Mouse (Mus musculus) heart, embryonic 15.5 days (tissue): ENCODE data around the gene Raly. TPM values are rescaled to one million over a fixed set of nuclear protein-coding genes. Genes with fewer than 3 reads are reported as not detected.
"Not testable (repeated sequence)": the region's sequence is repeated elsewhere in the genome, so short reads cannot be mapped to it uniquely, and the experiment has no call there.

ENCODE experiments used
- ATAC-seq: fragments of 200-750 bp; cut with Nextera tagmentation; replicated peaks from 2 replicates; pipeline ENCODE4 v1.8.0; 2017; ENCODE audit warnings: low read depth, moderate TSS enrichment; ENCODE audit not compliant: insufficient number of reproducible peaks, insufficient read depth, low FRiP score
- H3K27ac ChIP-seq: fragments of 300-500 bp; sonication (generic); 2 replicates; pipeline ENCODE4 v1.5.1; 2015; ENCODE audit warnings: mild to moderate bottlenecking, inconsistent platforms
- H3K27me3 ChIP-seq: fragments of 300-500 bp; sonication (generic); 2 replicates; pipeline ENCODE4 v1.6.1; 2015; ENCODE audit warnings: inconsistent platforms
- H3K36me3 ChIP-seq: fragments of 300-500 bp; sonication (generic); 2 replicates; pipeline ENCODE4 v1.6.1; 2015; ENCODE audit warnings: mild to moderate bottlenecking, inconsistent platforms
- H3K4me1 ChIP-seq: fragments of 300-500 bp; sonication (generic); replicated peaks from 2 replicates; pipeline ENCODE4 v1.6.1; 2015; ENCODE audit warnings: inconsistent platforms
- H3K4me2 ChIP-seq: fragments of 300-500 bp; sonication (generic); 2 replicates; pipeline ENCODE4 v1.6.1; 2015; ENCODE audit warnings: inconsistent platforms, mild to moderate bottlenecking, moderate library complexity
- H3K4me3 ChIP-seq: fragments of 300-500 bp; sonication (generic); 2 replicates; pipeline ENCODE4 v1.5.1; 2015; ENCODE audit warnings: mild to moderate bottlenecking, inconsistent platforms
- H3K9ac ChIP-seq: fragments of 300-500 bp; sonication (generic); 2 replicates; pipeline ENCODE4 v1.6.1; 2015; ENCODE audit warnings: mild to moderate bottlenecking, inconsistent platforms
- H3K9me3 ChIP-seq: fragments of 300-500 bp; sonication (generic); replicated peaks from 2 replicates; pipeline ENCODE4 v1.6.1; 2016; ENCODE audit warnings: inconsistent platforms
- WGBS: fragments of 180-500 bp; shearing (Covaris S2); methylation state at CpG from one replicate; pipeline ENCODE4 v1.1.7; 2015; ENCODE audit warnings: mixed read lengths; 5-methylcytosine and 5-hydroxymethylcytosine counted together
- polyA plus RNA-seq: library from polyadenylated mRNA; unstranded; fragments of >200 nt; fragmentation: Nextera tagmentation; extraction: Ambion mirVana; gene quantifications from 2 replicates; pipeline ENCODE4 v1.2.1, GENCODE M21; 2015

The Raly gene
- polyA plus RNA-seq, 1 experiment from 2014 or later = 28.9 TPM

GRCm38 (mm10) chr2:154865696-154866095, 74.8 kb downstream of the Raly start:
- Histone ChIP-seq H3K4me2 (no peak overlapping the region), H3K27ac (no peak overlapping the region), H3K9ac (no peak overlapping the region), H3K4me3 (no peak overlapping the region), H3K4me1 (no peaks in the 10 kb centered on the region), H3K36me3 (peaks cover 88% of the 10 kb centered on the region), H3K27me3 (no peaks in the 10 kb centered on the region), H3K9me3 (no peaks in the 10 kb centered on the region)
- whole genome bisulfite sequencing = 72% methylated on average over 3 of the region's 3 CpGs
- ATAC-seq = no peak

- Histone ChIP-seq H3K27me3 (no peaks in the 10 kb centered on the region), H3K9ac (no peak overlapping the region), H3K27ac (no peak overlapping the region), H3K4me1 (no peaks in the 10 kb centered on the region), H3K36me3 (peaks cover 84% of the 10 kb centered on the region), H3K4me3 (no peak overlapping the region), H3K9me3 (no peaks in the 10 kb centered on the region), H3K4me2 (no peak overlapping the region)
- 97% methylated on average over 1 of the region's 1 CpGs for WGBS
- no peak for ATAC-seq
These were observed 77.2 kb downstream of the Raly start for GRCm38 (mm10) chr2:154868106-154868505.

- H3K9ac ChIP-seq = no peak overlapping the region
- H3K4me3 ChIP-seq = no peak overlapping the region
- H3K36me3 ChIP-seq = peaks cover 77% of the 10 kb centered on the region
- H3K27ac ChIP-seq = no peak overlapping the region
- H3K27me3 ChIP-seq = no peaks in the 10 kb centered on the region
- H3K9me3 ChIP-seq = no peaks in the 10 kb centered on the region
- no peak overlapping the region for H3K4me2 ChIP-seq
- no peak for ATAC-seq
- H3K4me1 ChIP-seq = no peaks in the 10 kb centered on the region
These were observed 79.2 kb downstream of the Raly start for GRCm38 (mm10) chr2:154869954-154870641.

- Histone ChIP-seq H3K4me3 (no peak overlapping the region), H3K4me1 (no peaks in the 10 kb centered on the region), H3K4me2 (no peak overlapping the region), H3K27ac (no peak overlapping the region), H3K9me3 (no peaks in the 10 kb centered on the region), H3K36me3 (peaks cover 57% of the 10 kb centered on the region), H3K9ac (no peak overlapping the region), H3K27me3 (no peaks in the 10 kb centered on the region)
- no peak for ATAC-seq
- 87% methylated on average over 2 of the region's 2 CpGs for WGBS
These were observed 85.7 kb downstream of the Raly start for GRCm38 (mm10) chr2:154876621-154877020.

- Histone ChIP-seq H3K4me3 (peak overlapping the region; percentile 87), H3K4me2 (peak overlapping the region; percentile 83), H3K4me1 (peaks cover 13% of the 10 kb centered on the region), H3K27ac (peak overlapping the region; percentile 86), H3K9ac (peak overlapping the region; percentile 88), H3K27me3 (no peaks in the 10 kb centered on the region), H3K36me3 (peaks cover 14% of the 10 kb centered on the region), H3K9me3 (no peaks in the 10 kb centered on the region)
- ATAC-seq = no peak
- WGBS = 4% methylated on average over 2 of the region's 2 CpGs
These were observed 100.7 kb downstream of the Raly start for GRCm38 (mm10) chr2:154891585-154891984.

GRCm38 (mm10) chr2:154892201-154893044, 101.5 kb downstream of the Raly start, which contains the start of gene Eif2s2:
Gene Eif2s2 (minus strand): TSS chr2:154892935.
- Histone ChIP-seq H3K27ac (peak within 1 kb of the TSS; percentile 86), H3K4me3 (peak within 1 kb of the TSS; percentile 87), H3K36me3 (peaks cover 7% of the 10 kb centered on the region), H3K27me3 (no peaks in the 10 kb centered on the region), H3K9ac (peak within 1 kb of the TSS; percentile 88), H3K4me1 (peaks cover 13% of the 10 kb centered on the region), H3K9me3 (no peaks in the 10 kb centered on the region), H3K4me2 (peak within 1 kb of the TSS; percentile 83)
- WGBS = under 1% methylated on average over 75 of the region's 75 CpGs
- ATAC-seq = peak; percentile 96

- 9% methylated on average over 12 of the region's 12 CpGs for WGBS
- Histone ChIP-seq H3K27ac (no peak overlapping the region), H3K27me3 (no peaks in the 10 kb centered on the region)
These were observed 102.1 kb downstream of the Raly start for GRCm38 (mm10) chr2:154893045-154893385.

GRCm38 (mm10) chr2:154893548-154893947, 102.7 kb downstream of the Raly start:
- Histone ChIP-seq H3K4me3 (no peak overlapping the region; the same call in 1 of the 2 replicates), H3K4me2 (peak overlapping the region; percentile 69)

More at GRCm38 (mm10) chr2:154893045-154893385, 102.1 kb downstream of the Raly start:
- Histone ChIP-seq H3K4me2 (peak overlapping the region; percentile 69), H3K9me3 (no peaks in the 10 kb centered on the region), H3K9ac (peak overlapping the region; percentile 37), H3K36me3 (peaks cover 3% of the 10 kb centered on the region; the same call in 1 of the 2 replicates), H3K4me1 (peaks cover 13% of the 10 kb centered on the region), H3K4me3 (peak overlapping the region; percentile 87)
- ATAC-seq = 0 out of 2 replicates have a peak, but pooled peaks have one; percentile 4

GRCm38 (mm10) chr2:154899004-154899403, 108.1 kb downstream of the Raly start:
- not testable (repeated sequence) for H3K4me1 ChIP-seq, ATAC-seq, H3K9me3 ChIP-seq, H3K36me3 ChIP-seq, H3K27ac ChIP-seq, H3K4me3 ChIP-seq, H3K27me3 ChIP-seq, H3K9ac ChIP-seq, H3K4me2 ChIP-seq
- 78% methylated on average over 8 of the region's 8 CpGs for WGBS

More at GRCm38 (mm10) chr2:154893548-154893947, 102.7 kb downstream of the Raly start:
- Histone ChIP-seq H3K27me3 (no peaks in the 10 kb centered on the region), H3K4me1 (peaks cover 13% of the 10 kb centered on the region), H3K27ac (no peak overlapping the region), H3K9me3 (no peaks in the 10 kb centered on the region), H3K9ac (no peak overlapping the region), H3K36me3 (no peaks in the 10 kb centered on the region)
- ATAC-seq = no peak
- 59% methylated on average over 4 of the region's 4 CpGs for WGBS

GRCm38 (mm10) chr2:154899412-154899811, 108.5 kb downstream of the Raly start:
- not testable (repeated sequence) for H3K36me3 ChIP-seq, H3K27ac ChIP-seq, H3K9ac ChIP-seq, ATAC-seq, H3K27me3 ChIP-seq, H3K4me3 ChIP-seq, H3K4me2 ChIP-seq, H3K9me3 ChIP-seq, H3K4me1 ChIP-seq
- 74% methylated on average over 4 of the region's 4 CpGs for WGBS

GRCm38 (mm10) chr2:154902111-154902510, 111.2 kb downstream of the Raly start:
- H3K4me1 ChIP-seq = no peaks in the 10 kb centered on the region
- H3K27ac ChIP-seq = no peak overlapping the region
- ATAC-seq = no peak
- no peaks in the 10 kb centered on the region for H3K9me3 ChIP-seq
- no peaks in the 10 kb centered on the region for H3K27me3 ChIP-seq
- no peaks in the 10 kb centered on the region for H3K36me3 ChIP-seq
- 82% methylated on average over 3 of the region's 3 CpGs for WGBS
- H3K4me2 ChIP-seq = no peak overlapping the region
- H3K4me3 ChIP-seq = no peak overlapping the region
- no peak overlapping the region for H3K9ac ChIP-seq
